Mouse (Mus musculus) liver, postnatal 0 days (tissue): ENCODE results near the gene Ablim1.

Experiments
- CTCF ChIP-seq: sonication (generic); IDR thresholded peaks from 2 replicates; pipeline ENCODE4 v1.5.1; 2016; ENCODE audit warnings: antibody characterized with exemption, low read depth
- EP300 ChIP-seq: IDR thresholded peaks from 2 replicates; pipeline ENCODE4 v1.6.1; 2016; ENCODE audit warnings: antibody characterized with exemption, low read depth, mild to moderate bottlenecking

GRCm38 (mm10) chr19:57358322-57358721 lies 43.6 kb upstream of the Ablim1 start:
- peak; percentile 92 for TF ChIP-seq CTCF
- TF ChIP-seq EP300: no peak
